In the genomic region with DNA sequence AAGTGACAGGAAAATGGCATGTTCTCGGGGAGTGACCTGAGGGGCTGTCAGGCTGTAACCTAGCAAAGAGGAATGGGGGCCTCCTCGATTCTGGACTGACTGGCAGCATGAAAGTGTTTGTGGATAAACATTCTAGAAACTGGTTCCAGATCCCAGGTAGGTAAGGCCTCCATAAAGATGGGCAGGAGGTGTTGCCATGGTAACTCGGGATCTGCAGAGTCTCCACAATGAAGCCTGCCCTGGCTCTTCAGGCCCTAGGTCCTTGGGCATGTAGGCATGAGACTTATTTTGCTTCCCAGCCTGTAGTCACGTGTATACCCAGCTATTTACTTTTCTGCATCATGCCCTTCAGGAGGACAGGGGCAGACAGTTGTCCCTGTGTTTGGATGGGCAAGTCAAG, we compare ENCODE assay signal across 21 mouse cellular contexts. TPM values are rescaled to one million over a fixed set of nuclear protein-coding genes. Genes with fewer than 3 reads are reported as not detected.
DNase-seq lines count a peak whose midpoint lies in the region; ATAC-seq and TF ChIP-seq lines count a peak whose summit lies in the region.
"Had no signal": no experiment of that assay in that cellular context is flagged by ENCODE, and none has a peak within 500 bp of the region (broad histone marks: within the 10 kb centered on the region; RNA-seq: fewer than 3 reads in every experiment).

No protein-coding gene starts in this region.

- TF ChIP-seq EP300 in stomach, postnatal 0 days (optimal IDR thresholded peaks at IDR 0.05): no peak

- no peak overlapping the region for H3K9ac ChIP-seq in midbrain, postnatal 0 days (replicated peaks; ENCODE audit: low read length, poor library complexity, severe bottlenecking)
- no peak overlapping the region for H3K9ac ChIP-seq in midbrain, embryonic 14.5 days (replicated peaks; ENCODE audit: low read length)
- no peak overlapping the region for H3K9ac ChIP-seq in intestine, embryonic 15.5 days
- no peak overlapping the region for H3K9ac ChIP-seq in stomach, postnatal 0 days (ENCODE audit: low read length)
- H3K9ac ChIP-seq: embryonic facial prominence, embryonic 13.5 days; forebrain, embryonic 13.5 days; heart, embryonic 12.5 days; hindbrain, embryonic 14.5 days had no signal

- H3K4me3 ChIP-seq in midbrain, postnatal 0 days (ENCODE audit: low read depth, low read length): no peak overlapping the region
- no peak overlapping the region for H3K4me3 ChIP-seq in midbrain, embryonic 14.5 days (replicated peaks; ENCODE audit: low read depth, low read length)
- H3K4me3 ChIP-seq in intestine, embryonic 15.5 days (replicated peaks): no peak overlapping the region
- no peak overlapping the region for H3K4me3 ChIP-seq in small intestine, adult 2 months (ENCODE audit: low read depth, low read length)
- no peak overlapping the region for H3K4me3 ChIP-seq in stomach, postnatal 0 days (ENCODE audit: low read depth, low read length)
- H3K4me3 ChIP-seq: embryonic facial prominence, embryonic 13.5 days; forebrain, embryonic 13.5 days; gastrocnemius, adult 2 months; heart, embryonic 12.5 days; hindbrain, embryonic 10.5 days had no signal

- TF ChIP-seq CTCF in midbrain, postnatal 0 days (IDR thresholded peaks at IDR 0.05): no peak
- TF ChIP-seq CTCF in small intestine, adult 2 months (IDR thresholded peaks at IDR 0.05; ENCODE audit: extremely low read depth, insufficient read length, insufficient replicate concordance, low read depth, low read length): no peak
- TF ChIP-seq CTCF in stomach, postnatal 0 days (IDR thresholded peaks at IDR 0.05; ENCODE audit: low read depth): no peak

- WGBS in midbrain, postnatal 0 days: 74% methylated on average over 4 of the region's 4 CpGs
- 79% methylated on average over 4 of the region's 4 CpGs for WGBS in midbrain, embryonic 14.5 days
- 49% methylated on average over 4 of the region's 4 CpGs for WGBS in intestine, embryonic 15.5 days
- 33% methylated on average over 4 of the region's 4 CpGs for WGBS in small intestine, adult 2 months
- 57% methylated on average over 4 of the region's 4 CpGs for WGBS in stomach, postnatal 0 days

- H3K36me3 ChIP-seq in midbrain, postnatal 0 days (ENCODE audit: insufficient read depth, low read length): no peaks in the 10 kb centered on the region
- no peaks in the 10 kb centered on the region for H3K36me3 ChIP-seq in midbrain, embryonic 14.5 days (ENCODE audit: control insufficient read depth, insufficient read depth, low read length)
- no peaks in the 10 kb centered on the region for H3K36me3 ChIP-seq in intestine, embryonic 15.5 days
- no peaks in the 10 kb centered on the region for H3K36me3 ChIP-seq in small intestine, adult 2 months (ENCODE audit: control insufficient read depth, insufficient read depth, low read length)
- H3K36me3 ChIP-seq in stomach, postnatal 0 days (ENCODE audit: control insufficient read depth, insufficient read depth, low read length): no peaks in the 10 kb centered on the region
- H3K36me3 ChIP-seq: embryonic facial prominence, embryonic 13.5 days; heart, embryonic 12.5 days; hindbrain, embryonic 10.5 days had no signal

- no peaks in the 10 kb centered on the region for H3K27me3 ChIP-seq in midbrain, postnatal 0 days (ENCODE audit: insufficient read depth, low read length)
- no peaks in the 10 kb centered on the region for H3K27me3 ChIP-seq in midbrain, embryonic 14.5 days (ENCODE audit: control insufficient read depth, insufficient read depth, low read length)
- no peaks in the 10 kb centered on the region for H3K27me3 ChIP-seq in intestine, embryonic 15.5 days (replicated peaks)
- no peaks in the 10 kb centered on the region for H3K27me3 ChIP-seq in small intestine, adult 2 months (ENCODE audit: control insufficient read depth, insufficient read depth, low read length)
- no peaks in the 10 kb centered on the region for H3K27me3 ChIP-seq in stomach, postnatal 0 days (ENCODE audit: control insufficient read depth, insufficient read depth, low read length)
- H3K27me3 ChIP-seq: forebrain, embryonic 13.5 days had no signal

- H3K4me2 ChIP-seq in midbrain, postnatal 0 days (ENCODE audit: low read depth, low read length, poor library complexity, severe bottlenecking): no peak overlapping the region
- no peak overlapping the region for H3K4me2 ChIP-seq in midbrain, embryonic 14.5 days (ENCODE audit: low read length)
- H3K4me2 ChIP-seq in intestine, embryonic 15.5 days (replicated peaks): no peak overlapping the region
- no peak overlapping the region for H3K4me2 ChIP-seq in stomach, postnatal 0 days (replicated peaks; ENCODE audit: low read depth)
- H3K4me2 ChIP-seq: embryonic facial prominence, embryonic 13.5 days; forebrain, embryonic 13.5 days; heart, embryonic 12.5 days; hindbrain, embryonic 14.5 days had no signal

- peak; percentile 51 for DNase-seq in midbrain, postnatal 0 days (ENCODE audit: low spot score)
- no peak for DNase-seq in midbrain, embryonic 14.5 days
- peak; percentile 26 for DNase-seq in stomach, postnatal 0 days (ENCODE audit: low spot score)
- DNase-seq in embryo, embryonic 10.5 days (ENCODE audit: low spot score): no peak
- DNase-seq in urinary bladder, postnatal 4 days (ENCODE audit: low spot score in 2 of 2): no peak
- DNase-seq: gastrocnemius, adult 2 months; gastrocnemius, postnatal 25 days had no signal

- ATAC-seq in midbrain, postnatal 0 days (ENCODE audit: low FRiP score): no peak
- no peak for ATAC-seq in midbrain, embryonic 14.5 days (ENCODE audit: low FRiP score, low TSS enrichment)
- ATAC-seq in intestine, embryonic 15.5 days: no peak
- ATAC-seq in stomach, postnatal 0 days (ENCODE audit: low FRiP score, low TSS enrichment): no peak
- ATAC-seq: activated CD4-positive, CD25-positive, alpha-beta regulatory T cell, adult 4 months; CD4-positive, CD25-positive, alpha-beta regulatory T cell, adult 4 months; forebrain, embryonic 13.5 days; inflammation-experienced regulatory T-cells, adult 6 months had no signal

- peaks cover 2% of the 10 kb centered on the region; the same call in 1 of the 2 replicates for H3K4me1 ChIP-seq in midbrain, postnatal 0 days (ENCODE audit: insufficient read depth, low read length)
- no peaks in the 10 kb centered on the region for H3K4me1 ChIP-seq in midbrain, embryonic 14.5 days (ENCODE audit: control insufficient read depth, insufficient read depth, low read length)
- H3K4me1 ChIP-seq in intestine, embryonic 15.5 days (replicated peaks): peaks cover 24% of the 10 kb centered on the region
- peaks cover 66% of the 10 kb centered on the region for H3K4me1 ChIP-seq in small intestine, adult 2 months (ENCODE audit: control insufficient read depth, insufficient read depth, insufficient read length, low read length)
- peaks cover 3% of the 10 kb centered on the region; the same call in 1 of the 2 replicates for H3K4me1 ChIP-seq in stomach, postnatal 0 days (replicated peaks; ENCODE audit: control insufficient read depth, insufficient read depth)

- no peaks in the 10 kb centered on the region for H3K9me3 ChIP-seq in midbrain, postnatal 0 days (ENCODE audit: low read length)
- no peaks in the 10 kb centered on the region for H3K9me3 ChIP-seq in midbrain, embryonic 14.5 days (ENCODE audit: control insufficient read depth, low read length)
- H3K9me3 ChIP-seq in intestine, embryonic 15.5 days: no peaks in the 10 kb centered on the region
- H3K9me3 ChIP-seq in stomach, postnatal 0 days (ENCODE audit: control insufficient read depth, low read length): no peaks in the 10 kb centered on the region
- H3K9me3 ChIP-seq: embryonic facial prominence, embryonic 13.5 days; forebrain, embryonic 13.5 days; heart, embryonic 12.5 days; hindbrain, embryonic 10.5 days had no signal

- H3K27ac ChIP-seq in midbrain, postnatal 0 days (ENCODE audit: low read depth, low read length): no peak overlapping the region
- H3K27ac ChIP-seq in midbrain, embryonic 14.5 days (replicated peaks; ENCODE audit: low read depth, low read length): no peak overlapping the region
- H3K27ac ChIP-seq in intestine, embryonic 15.5 days: peak overlapping the region; percentile 74; the same call in 1 of the 2 replicates
- H3K27ac ChIP-seq in small intestine, adult 2 months (ENCODE audit: insufficient read depth, low read depth, low read length): peak overlapping the region; percentile 91
- peak overlapping the region; percentile 75 for H3K27ac ChIP-seq in stomach, postnatal 0 days (replicated peaks)
- H3K27ac ChIP-seq: embryonic facial prominence, embryonic 13.5 days; forebrain, embryonic 13.5 days; gastrocnemius, adult 2 months; hindbrain, embryonic 10.5 days; hindbrain, embryonic 14.5 days had no signal

- TF ChIP-seq POLR2A in small intestine, adult 2 months (IDR thresholded peaks at IDR 0.05; ENCODE audit: low read depth, low read length): no peak

RNA-seq across cellular contexts. Expression of a gene that starts 13.8 kb away (rescaled TPM):
- total RNA-seq in midbrain, postnatal 0 days (2014; rRNA removed): 14.1 and 25.7 TPM in 2 replicates
- polyA plus RNA-seq in midbrain, postnatal 0 days (2015; fragmentation: Nextera tagmentation; extraction: Ambion mirVana): 8.8 and 12.8 TPM in 2 replicates
- polyA plus RNA-seq in midbrain, embryonic 14.5 days (2014; fragmentation: Nextera tagmentation; extraction: Ambion mirVana): 0.30 and 0.34 TPM in 2 replicates
- polyA plus RNA-seq in intestine, embryonic 15.5 days (2015; fragmentation: Nextera tagmentation; extraction: Ambion mirVana): 0.47 and 0.73 TPM in 2 replicates
- polyA plus RNA-seq in small intestine, adult 2 months (2012; rRNA removed): 1.9 and 2.2 TPM in 2 replicates
- polyA plus RNA-seq in stomach, postnatal 0 days (2015; fragmentation: Nextera tagmentation; extraction: Ambion mirVana): 3.1 and 3.4 TPM in 2 replicates
- total RNA-seq: common myeloid progenitor, adult 5-6 weeks; granulocyte monocyte progenitor cell, adult 5-6 weeks; MEL had no signal
- polyA plus RNA-seq: activated CD4-positive, CD25-positive, alpha-beta regulatory T cell, adult 4 months; CD4-positive, CD25-positive, alpha-beta regulatory T cell, adult 4 months; embryonic facial prominence, embryonic 13.5 days; forebrain, embryonic 13.5 days; heart, embryonic 12.5 days; heart, embryonic 16.5 days; hindbrain, embryonic 10.5 days; inflammation-experienced regulatory T-cells, adult 6 months had no signal

RNA-seq across cellular contexts. Expression of a gene that starts 34.7 kb away (rescaled TPM):
- 317 and 384 TPM in 2 replicates for total RNA-seq in midbrain, postnatal 0 days (2014; rRNA removed)
- 399 and 418 TPM in 2 replicates for polyA plus RNA-seq in midbrain, postnatal 0 days (2015; fragmentation: Nextera tagmentation; extraction: Ambion mirVana)
- polyA plus RNA-seq in midbrain, embryonic 14.5 days (2014; fragmentation: Nextera tagmentation; extraction: Ambion mirVana): 322 and 380 TPM in 2 replicates
- 60.6 TPM in 2 replicates for polyA plus RNA-seq in intestine, embryonic 15.5 days (2015; fragmentation: Nextera tagmentation; extraction: Ambion mirVana)
- polyA plus RNA-seq in small intestine, adult 2 months (2012; rRNA removed): 31.0 and 82.9 TPM in 2 replicates
- 42.2 and 43.9 TPM in 2 replicates for polyA plus RNA-seq in stomach, postnatal 0 days (2015; fragmentation: Nextera tagmentation; extraction: Ambion mirVana)

RNA-seq across cellular contexts. Expression of a gene that starts 48.8 kb away (rescaled TPM):
- total RNA-seq in midbrain, postnatal 0 days (2014; rRNA removed): 0.05 and 0.24 TPM in 2 replicates
- 0.05 and 0.15 TPM in 2 replicates for polyA plus RNA-seq in midbrain, postnatal 0 days (2015; fragmentation: Nextera tagmentation; extraction: Ambion mirVana)
- 0.27 and 0.62 TPM in 2 replicates for polyA plus RNA-seq in midbrain, embryonic 14.5 days (2014; fragmentation: Nextera tagmentation; extraction: Ambion mirVana)
- polyA plus RNA-seq in intestine, embryonic 15.5 days (2015; fragmentation: Nextera tagmentation; extraction: Ambion mirVana): 2.0 TPM in 2 replicates
- polyA plus RNA-seq in small intestine, adult 2 months (2012; rRNA removed): 3.9 and 5.4 TPM in 2 replicates
- 0.32 and 0.46 TPM in 2 replicates for polyA plus RNA-seq in stomach, postnatal 0 days (2015; fragmentation: Nextera tagmentation; extraction: Ambion mirVana)

Comparison
In these comparisons a context has a peak if more than half of its experiments do, and no peak if none do; other contexts are left out.
1. DNase-seq: peak in midbrain, postnatal 0 days (single experiment) and stomach, postnatal 0 days (single experiment); none in midbrain, embryonic 14.5 days (single experiment), embryo, embryonic 10.5 days (single experiment) and urinary bladder, postnatal 4 days (0 of 2).
2. H3K27ac ChIP-seq: peak in intestine, embryonic 15.5 days (single experiment), small intestine, adult 2 months (single experiment) and stomach, postnatal 0 days (single experiment); none in midbrain, postnatal 0 days (single experiment) and midbrain, embryonic 14.5 days (single experiment).